Mouse (Mus musculus) brown adipose tissue, adult 24 weeks (tissue): ENCODE data around the gene Etnk2. TPM values are rescaled to one million over a fixed set of nuclear protein-coding genes. Genes with fewer than 3 reads are reported as not detected.

Experiments used
- H3K27ac ChIP-seq: fragments of 200-500 bp; replicated peaks from 2 replicates; pipeline ENCODE4 v1.5.1; 2012; ENCODE audit warnings: low read depth, mild to moderate bottlenecking, low read length
- H3K4me1 ChIP-seq: fragments of 200-500 bp; 2 replicates; pipeline ENCODE4 v1.6.1; 2012; ENCODE audit warnings: low read length, mixed read lengths; ENCODE audit not compliant: control insufficient read depth, insufficient read depth, insufficient read length
- H3K4me3 ChIP-seq: fragments of 200-500 bp; 2 replicates; pipeline ENCODE4 v1.5.1; 2012; ENCODE audit warnings: low read depth, mild to moderate bottlenecking, low read length, moderate library complexity; ENCODE audit not compliant: insufficient read depth
- polyA plus RNA-seq: library from polyadenylated mRNA; stranded (reverse); fragments of >200 nt; gene quantifications from 2 replicates; pipeline ENCODE4 v1.2.4, GENCODE M21; 2012; ENCODE audit not compliant: missing spikeins, insufficient read depth, insufficient read length

Etnk2 gene
- polyA plus RNA-seq, 1 experiment = not detected

GRCm38 (mm10) chr1:133411506-133412147, 48.3 kb downstream of the Etnk2 start:
- Histone ChIP-seq H3K4me1 (peaks cover 45% of the 10 kb centered on the region), H3K27ac (0 out of 2 replicates have a peak overlapping the region, but pooled peaks have one; percentile 4), H3K4me3 (no peak overlapping the region)

GRCm38 (mm10) chr1:133412941-133413340, 49.6 kb downstream of the Etnk2 start:
- H3K4me1 ChIP-seq = peaks cover 46% of the 10 kb centered on the region
- no peak overlapping the region for H3K4me3 ChIP-seq
- peak overlapping the region; percentile 80 for H3K27ac ChIP-seq

- peaks cover 58% of the 10 kb centered on the region for H3K4me1 ChIP-seq
- no peak overlapping the region for H3K27ac ChIP-seq
- no peak overlapping the region for H3K4me3 ChIP-seq
Observed at GRCm38 (mm10) chr1:133415086-133415485, 51.7 kb downstream of the Etnk2 start.

GRCm38 (mm10) chr1:133415505-133415904, 52.1 kb downstream of the Etnk2 start:
- Histone ChIP-seq H3K4me1 (peaks cover 60% of the 10 kb centered on the region), H3K4me3 (no peak overlapping the region), H3K27ac (0 out of 2 replicates have a peak overlapping the region, but pooled peaks have one; percentile 23)

- Histone ChIP-seq H3K4me3 (no peak overlapping the region), H3K4me1 (peaks cover 58% of the 10 kb centered on the region), H3K27ac (no peak overlapping the region)
Observed at GRCm38 (mm10) chr1:133416472-133416871, 53.1 kb downstream of the Etnk2 start.

- Histone ChIP-seq H3K4me3 (no peak overlapping the region), H3K4me1 (peaks cover 55% of the 10 kb centered on the region), H3K27ac (no peak overlapping the region)
Observed at GRCm38 (mm10) chr1:133417113-133417512, 53.7 kb downstream of the Etnk2 start.

GRCm38 (mm10) chr1:133417539-133417938, 54.2 kb downstream of the Etnk2 start:
- peak overlapping the region; percentile 23; the same call in 1 of the 2 replicates for H3K27ac ChIP-seq
- peaks cover 52% of the 10 kb centered on the region for H3K4me1 ChIP-seq
- H3K4me3 ChIP-seq = peak overlapping the region; percentile 79

GRCm38 (mm10) chr1:133418164-133418800, 54.9 kb downstream of the Etnk2 start:
- Histone ChIP-seq H3K4me3 (peak overlapping the region; percentile 79), H3K27ac (peak overlapping the region; percentile 88), H3K4me1 (peaks cover 46% of the 10 kb centered on the region)

GRCm38 (mm10) chr1:133419178-133419834, 55.9 kb downstream of the Etnk2 start:
- H3K4me1 ChIP-seq = peaks cover 39% of the 10 kb centered on the region
- peak overlapping the region; percentile 79 for H3K4me3 ChIP-seq
- H3K27ac ChIP-seq = peak overlapping the region; percentile 88

- peak overlapping the region; percentile 88 for H3K4me3 ChIP-seq
- H3K4me1 ChIP-seq = peaks cover 33% of the 10 kb centered on the region
- H3K27ac ChIP-seq = 0 out of 2 replicates have a peak overlapping the region, but pooled peaks have one; percentile 93
Observed at GRCm38 (mm10) chr1:133420491-133420890, 57.1 kb downstream of the Etnk2 start.

- Histone ChIP-seq H3K4me1 (peaks cover 27% of the 10 kb centered on the region), H3K27ac (0 out of 2 replicates have a peak overlapping the region, but pooled peaks have one; percentile 93), H3K4me3 (peak overlapping the region; percentile 88)
Observed at GRCm38 (mm10) chr1:133421061-133421460, 57.7 kb downstream of the Etnk2 start.

- Histone ChIP-seq H3K27ac (peak overlapping the region; percentile 93), H3K4me3 (peak overlapping the region; percentile 88), H3K4me1 (peaks cover 21% of the 10 kb centered on the region)
Observed at GRCm38 (mm10) chr1:133421975-133422570, 58.7 kb downstream of the Etnk2 start.

- H3K4me1 ChIP-seq = peaks cover 17% of the 10 kb centered on the region
- peak overlapping the region; percentile 93 for H3K27ac ChIP-seq
- H3K4me3 ChIP-seq = peak overlapping the region; percentile 88
Observed at GRCm38 (mm10) chr1:133422615-133423161, 59.3 kb downstream of the Etnk2 start.

GRCm38 (mm10) chr1:133423166-133423542, 59.8 kb downstream of the Etnk2 start:
- peak overlapping the region; percentile 93 for H3K27ac ChIP-seq
- H3K4me3 ChIP-seq = peak overlapping the region; percentile 88
- peaks cover 16% of the 10 kb centered on the region for H3K4me1 ChIP-seq
